Mouse (Mus musculus) liver, embryonic 16.5 days (tissue): Measurements from ENCODE around the gene Il9r. TPM values are rescaled to one million over a fixed set of nuclear protein-coding genes. Genes with fewer than 3 reads are reported as not detected.

Source experiments
- ATAC-seq: fragments of 200-750 bp; cut with Nextera tagmentation; 2 replicates; pipeline ENCODE4 v1.8.0; 2017; ENCODE audit warnings: low read depth, mild to moderate bottlenecking, moderate number of reproducible peaks, moderate library complexity
- H3K27ac ChIP-seq: fragments of 300-500 bp; sonication (generic); 2 replicates; pipeline ENCODE4 v1.5.1; 2014; ENCODE audit warnings: mild to moderate bottlenecking, low read length
- H3K27me3 ChIP-seq: fragments of 300-500 bp; sonication (generic); 2 replicates; pipeline ENCODE4 v1.6.1; 2014; ENCODE audit warnings: low read depth, low read length, mixed read lengths; ENCODE audit not compliant: control insufficient read depth, insufficient read depth
- H3K36me3 ChIP-seq: fragments of 300-500 bp; sonication (generic); 2 replicates; pipeline ENCODE4 v1.6.1; 2014; ENCODE audit warnings: mild to moderate bottlenecking; ENCODE audit not compliant: control insufficient read depth, insufficient read depth
- H3K4me1 ChIP-seq: fragments of 300-500 bp; sonication (generic); 2 replicates; pipeline ENCODE4 v1.6.1; 2014; ENCODE audit warnings: low read depth, low read length, mixed read lengths; ENCODE audit not compliant: control insufficient read depth
- H3K4me2 ChIP-seq: fragments of 300-500 bp; sonication (generic); 2 replicates; pipeline ENCODE4 v1.6.1; 2014; ENCODE audit warnings: low read depth, low read length, mixed read lengths
- H3K4me3 ChIP-seq: fragments of 300-500 bp; sonication (generic); 2 replicates; pipeline ENCODE4 v1.5.1; 2014; ENCODE audit warnings: low read depth, mild to moderate bottlenecking, low read length
- H3K9ac ChIP-seq: fragments of 300-500 bp; sonication (generic); 2 replicates; pipeline ENCODE4 v1.6.1; 2014; ENCODE audit warnings: low read depth, low read length
- H3K9me3 ChIP-seq: fragments of 300-500 bp; sonication (generic); replicated peaks from 2 replicates; pipeline ENCODE4 v1.6.1; 2016; ENCODE audit warnings: low read length; ENCODE audit not compliant: control insufficient read depth
- WGBS: fragments of 180-500 bp; shearing (Covaris S2); extraction: QIAGEN DNeasy Blood & Tissue Kit; methylation state at CpG from one replicate; pipeline ENCODE4 v1.1.7; 2014; ENCODE audit not compliant: insufficient replicate concordance; 5-methylcytosine and 5-hydroxymethylcytosine counted together
- polyA plus RNA-seq: library from polyadenylated mRNA; unstranded; fragments of >200 nt; fragmentation: Nextera tagmentation; extraction: Ambion mirVana; gene quantifications from 2 replicates; pipeline ENCODE4 v1.2.1, GENCODE M21; 2015

Il9r gene
- not detected in 2 replicates for polyA plus RNA-seq

- Histone ChIP-seq H3K4me3 (no peak within 1 kb of the TSS), H3K9ac (no peak within 1 kb of the TSS), H3K4me2 (no peak within 1 kb of the TSS), H3K27me3 (no peaks in the 10 kb centered on the region), H3K36me3 (no peaks in the 10 kb centered on the region), H3K9me3 (no peaks in the 10 kb centered on the region), H3K4me1 (peaks cover 22% of the 10 kb centered on the region), H3K27ac (no peak within 1 kb of the TSS)
- 23% methylated on average over 10 of the region's 10 CpGs for WGBS
- no peak for ATAC-seq
These were observed at the start of gene Il9r for GRCm38 (mm10) chr11:32200075-32200601. Gene Il9r (minus strand): TSS chr11:32200279.

- H3K9ac ChIP-seq: peak overlapping the region; percentile 55
- H3K27ac ChIP-seq: peak overlapping the region; percentile 96
- no peak for ATAC-seq
- H3K4me1 ChIP-seq: peaks cover 87% of the 10 kb centered on the region
- H3K27me3 ChIP-seq: no peaks in the 10 kb centered on the region
- no peak overlapping the region for H3K4me3 ChIP-seq
- WGBS: 57% methylated on average over 3 of the region's 3 CpGs
- peak overlapping the region; percentile 25; the same call in 1 of the 2 replicates for H3K4me2 ChIP-seq
- peaks cover 19% of the 10 kb centered on the region for H3K36me3 ChIP-seq
- H3K9me3 ChIP-seq: no peaks in the 10 kb centered on the region
These were observed 48.3 kb upstream of the Il9r start for GRCm38 (mm10) chr11:32248350-32248749.

GRCm38 (mm10) chr11:32247068-32247467, 47.0 kb upstream of the Il9r start:
- Histone ChIP-seq H3K27ac (peak overlapping the region; percentile 96), H3K4me3 (peak overlapping the region; percentile 7; the same call in 1 of the 2 replicates), H3K9me3 (no peaks in the 10 kb centered on the region), H3K4me1 (peaks cover 91% of the 10 kb centered on the region), H3K4me2 (peak overlapping the region; percentile 6; the same call in 1 of the 2 replicates), H3K9ac (peak overlapping the region; percentile 63), H3K27me3 (no peaks in the 10 kb centered on the region), H3K36me3 (peaks cover 19% of the 10 kb centered on the region)
- ATAC-seq: no peak

GRCm38 (mm10) chr11:32245614-32246013, 45.5 kb upstream of the Il9r start:
- Histone ChIP-seq H3K36me3 (peaks cover 22% of the 10 kb centered on the region), H3K4me3 (peak overlapping the region; percentile 34), H3K27ac (peak overlapping the region; percentile 99)

GRCm38 (mm10) chr11:32244617-32245016, 44.5 kb upstream of the Il9r start:
- Histone ChIP-seq H3K27ac (peak overlapping the region; percentile 99), H3K4me2 (peak overlapping the region; percentile 61), H3K9me3 (no peaks in the 10 kb centered on the region), H3K9ac (peak overlapping the region; percentile 73), H3K4me1 (peaks cover 89% of the 10 kb centered on the region), H3K27me3 (no peaks in the 10 kb centered on the region), H3K36me3 (peaks cover 21% of the 10 kb centered on the region), H3K4me3 (no peak overlapping the region)
- 52% methylated on average over 1 of the region's 1 CpGs for WGBS
- no peak for ATAC-seq

More at GRCm38 (mm10) chr11:32245614-32246013, 45.5 kb upstream of the Il9r start:
- WGBS: 27% methylated on average over 6 of the region's 6 CpGs
- peak overlapping the region; percentile 61 for H3K4me2 ChIP-seq
- peaks cover 93% of the 10 kb centered on the region for H3K4me1 ChIP-seq
- H3K9ac ChIP-seq: peak overlapping the region; percentile 73
- H3K27me3 ChIP-seq: no peaks in the 10 kb centered on the region
- ATAC-seq: peak; percentile 97
- H3K9me3 ChIP-seq: no peaks in the 10 kb centered on the region

GRCm38 (mm10) chr11:32244064-32244463, 44.0 kb upstream of the Il9r start:
- 70% methylated on average over 3 of the region's 3 CpGs for WGBS
- Histone ChIP-seq H3K36me3 (peaks cover 19% of the 10 kb centered on the region), H3K4me1 (peaks cover 87% of the 10 kb centered on the region), H3K9ac (peak overlapping the region; percentile 73), H3K4me3 (no peak overlapping the region), H3K27ac (peak overlapping the region; percentile 99), H3K9me3 (no peaks in the 10 kb centered on the region), H3K4me2 (0 out of 2 replicates have a peak overlapping the region, but pooled peaks have one; percentile 30), H3K27me3 (no peaks in the 10 kb centered on the region)
- ATAC-seq: no peak

- Histone ChIP-seq H3K4me1 (peaks cover 87% of the 10 kb centered on the region), H3K9me3 (no peaks in the 10 kb centered on the region), H3K27ac (peak overlapping the region; percentile 99), H3K27me3 (no peaks in the 10 kb centered on the region), H3K9ac (peak overlapping the region; percentile 73), H3K4me2 (peak overlapping the region; percentile 32; the same call in 1 of the 2 replicates), H3K36me3 (peaks cover 22% of the 10 kb centered on the region), H3K4me3 (no peak overlapping the region)
- 73% methylated on average over 7 of the region's 7 CpGs for WGBS
- no peak for ATAC-seq
These were observed 43.3 kb upstream of the Il9r start for GRCm38 (mm10) chr11:32243205-32243955.

GRCm38 (mm10) chr11:32242209-32242608, 42.1 kb upstream of the Il9r start:
- peaks cover 88% of the 10 kb centered on the region for H3K4me1 ChIP-seq
- ATAC-seq: no peak

GRCm38 (mm10) chr11:32241391-32241790, 41.3 kb upstream of the Il9r start:
- Histone ChIP-seq H3K36me3 (peaks cover 33% of the 10 kb centered on the region), H3K27me3 (no peaks in the 10 kb centered on the region), H3K9me3 (no peaks in the 10 kb centered on the region), H3K4me1 (peaks cover 88% of the 10 kb centered on the region), H3K9ac (peak overlapping the region; percentile 73), H3K4me3 (no peak overlapping the region), H3K4me2 (no peak overlapping the region), H3K27ac (peak overlapping the region; percentile 99)
- ATAC-seq: no peak

More at GRCm38 (mm10) chr11:32242209-32242608, 42.1 kb upstream of the Il9r start:
- Histone ChIP-seq H3K4me2 (peak overlapping the region; percentile 32; the same call in 1 of the 2 replicates), H3K27ac (peak overlapping the region; percentile 99), H3K36me3 (peaks cover 25% of the 10 kb centered on the region), H3K4me3 (no peak overlapping the region), H3K27me3 (no peaks in the 10 kb centered on the region), H3K9ac (peak overlapping the region; percentile 73), H3K9me3 (no peaks in the 10 kb centered on the region)
- 71% methylated on average over 3 of the region's 3 CpGs for WGBS
